Mouse (Mus musculus) 3134 (cell line): ENCODE data around the gene Gm42906.

Experiments
- DNase-seq: peaks from one replicate; pipeline ENCODE4 v3.0.0-alpha.2; 2011; ENCODE audit warnings: low spot score; ENCODE audit not compliant: insufficient read length; ENCODE audit errors: extremely low read depth

Gm42906 gene

DNA sequence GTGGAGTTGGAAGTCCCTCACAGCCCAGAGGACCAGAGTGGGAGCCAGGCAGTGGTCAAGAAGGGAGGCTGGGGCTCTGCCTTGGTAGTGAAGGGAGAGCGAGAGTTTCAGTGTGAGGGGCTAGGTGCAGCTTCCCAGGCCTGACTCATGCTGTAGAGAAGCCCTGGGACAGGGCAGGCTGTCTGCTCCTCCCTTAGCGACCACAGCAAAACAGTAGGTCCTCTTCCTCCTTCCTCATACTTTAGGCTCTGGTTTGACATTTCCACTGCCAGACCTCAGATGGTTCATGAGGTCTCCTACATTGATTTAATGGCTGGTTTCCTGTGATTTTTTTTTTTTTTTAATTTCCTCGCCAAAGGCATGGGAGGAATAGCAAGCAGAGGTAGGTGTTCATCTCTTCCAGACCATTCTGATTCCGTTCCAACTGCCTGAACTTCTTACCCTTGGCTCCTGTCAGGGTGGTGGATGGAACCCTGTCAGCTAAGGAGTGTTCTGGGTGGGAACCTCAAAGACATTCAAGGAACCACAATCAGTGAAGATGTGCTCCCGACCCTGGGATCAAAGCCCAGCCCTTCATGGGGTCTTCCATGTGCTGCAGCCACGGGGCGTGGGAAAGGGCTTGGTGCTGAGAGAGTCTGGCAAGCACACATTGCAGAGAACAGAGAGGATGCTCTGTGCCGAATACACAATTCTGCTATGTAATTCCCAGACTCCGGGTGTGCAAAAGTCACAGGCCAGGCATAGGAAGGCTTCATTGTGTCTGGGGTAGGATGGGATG is 341.3 kb downstream of the Gm42906 start:
- no peak for DNase-seq

DNA sequence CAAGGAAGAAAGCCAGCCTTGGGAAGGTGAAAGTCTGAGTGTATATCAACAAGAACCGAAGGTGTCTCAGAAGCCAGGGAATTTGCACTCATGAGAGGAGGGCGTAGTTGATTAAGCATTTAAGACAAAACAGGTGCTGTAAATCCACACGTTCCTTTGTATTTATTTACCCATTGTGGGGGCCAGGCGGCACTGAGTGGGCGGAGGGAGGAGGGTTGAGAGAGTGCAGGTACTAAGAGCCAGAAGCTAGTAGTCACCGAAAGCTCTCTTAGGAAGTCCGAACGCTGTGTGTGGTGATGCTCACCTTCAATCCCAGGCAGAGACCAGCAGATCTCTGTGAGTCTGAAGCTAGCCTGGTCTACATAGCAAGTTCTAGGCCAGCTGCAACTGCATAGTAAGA is 342.2 kb downstream of the Gm42906 start:
- no peak for DNase-seq

DNA sequence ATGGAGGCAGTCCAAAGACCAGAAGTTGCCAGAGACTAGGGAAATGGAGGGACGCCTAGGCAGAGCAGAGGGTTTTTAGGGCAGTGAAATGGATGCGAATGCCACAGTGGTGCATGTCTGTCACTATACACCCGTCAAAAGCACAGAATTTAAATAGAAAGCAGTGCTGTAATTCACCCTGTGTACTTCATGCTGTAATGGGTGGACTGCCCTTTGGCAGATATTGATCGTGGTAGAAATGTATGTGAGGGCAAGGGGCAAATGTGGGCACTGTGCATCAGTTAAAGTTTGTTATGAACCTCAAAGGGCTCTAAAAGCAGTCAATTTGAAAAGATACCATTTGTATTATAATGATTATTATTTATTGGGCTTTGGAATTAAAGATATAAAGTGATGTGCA is 347.7 kb downstream of the Gm42906 start:
- no peak for DNase-seq

DNA sequence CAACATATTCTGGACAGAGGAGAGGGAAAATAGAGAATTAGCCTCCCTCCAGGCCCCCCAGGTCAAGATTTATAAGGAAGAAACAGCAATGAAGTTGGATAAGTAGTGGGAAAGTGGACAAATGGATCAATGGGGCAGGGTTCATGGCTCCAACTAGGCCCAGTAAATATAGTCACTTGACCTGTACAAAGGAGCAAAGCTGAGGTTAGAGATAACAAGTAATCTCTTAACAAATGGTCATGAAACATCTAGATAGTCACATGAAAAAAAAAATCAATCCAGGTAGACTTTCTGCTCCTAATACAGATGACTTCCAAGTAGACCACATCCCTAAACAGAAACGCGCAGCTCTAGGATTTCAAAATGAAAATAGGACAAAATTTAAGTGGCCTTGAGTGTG is 350.0 kb downstream of the Gm42906 start:
- no peak for DNase-seq

DNA sequence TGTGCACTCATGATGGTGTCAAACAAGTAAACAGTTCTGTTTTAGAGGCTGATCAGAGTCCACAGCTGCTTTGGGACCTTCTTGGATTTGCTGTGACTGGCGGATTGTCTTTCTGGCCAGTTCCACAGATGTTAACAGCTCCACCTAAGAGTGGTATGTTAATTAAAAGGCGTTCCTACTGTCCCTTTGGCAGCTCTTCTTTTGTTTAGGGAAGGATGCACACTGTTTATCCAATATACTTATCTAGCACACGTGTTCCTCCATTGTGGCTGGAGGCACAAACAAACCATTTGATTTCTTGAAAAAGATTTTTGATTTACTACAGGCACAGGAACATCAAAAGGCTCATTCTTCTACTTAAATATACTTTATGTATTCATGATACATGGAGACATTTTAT is 351.0 kb downstream of the Gm42906 start:
- no peak for DNase-seq

DNA sequence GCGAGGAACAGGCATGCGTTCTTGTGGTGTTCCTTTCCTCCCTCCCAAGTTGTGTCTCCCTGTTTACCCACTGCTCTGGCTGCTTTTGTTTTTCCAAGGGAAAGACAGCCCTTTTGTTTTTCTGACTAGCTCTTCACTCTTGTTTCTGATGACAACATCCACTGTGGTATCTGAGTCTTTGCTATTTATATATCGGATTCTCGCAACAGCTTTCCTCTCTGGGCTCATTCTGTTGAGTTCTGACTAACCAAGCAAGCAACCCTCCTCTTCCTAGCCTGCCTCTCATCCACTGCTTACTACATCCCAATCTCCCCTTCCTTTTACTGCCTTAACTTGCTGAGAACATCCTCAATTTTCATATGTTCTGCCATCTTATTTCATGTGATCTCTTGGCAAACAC is 353.7 kb downstream of the Gm42906 start:
- DNase-seq: no peak

DNA sequence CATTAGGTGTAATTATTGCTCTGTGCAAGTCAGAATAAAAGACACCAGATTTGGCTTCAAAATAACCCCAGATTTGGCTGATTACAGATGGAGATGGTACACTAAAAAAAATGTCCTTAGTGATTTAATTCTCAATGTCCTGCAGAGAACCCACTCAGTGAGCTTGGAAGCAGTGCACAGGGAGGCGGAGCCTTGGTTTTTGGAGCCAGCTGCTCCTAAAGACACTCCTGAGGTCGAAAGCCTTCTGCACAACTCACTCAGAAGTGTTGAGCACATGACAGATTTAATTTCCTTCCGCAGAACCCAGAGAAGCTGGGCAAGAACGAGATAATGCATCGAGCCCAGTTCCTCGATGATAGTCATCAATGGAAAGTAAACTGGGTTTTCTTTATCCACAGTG is 356.5 kb downstream of the Gm42906 start:
- DNase-seq: no peak

DNA sequence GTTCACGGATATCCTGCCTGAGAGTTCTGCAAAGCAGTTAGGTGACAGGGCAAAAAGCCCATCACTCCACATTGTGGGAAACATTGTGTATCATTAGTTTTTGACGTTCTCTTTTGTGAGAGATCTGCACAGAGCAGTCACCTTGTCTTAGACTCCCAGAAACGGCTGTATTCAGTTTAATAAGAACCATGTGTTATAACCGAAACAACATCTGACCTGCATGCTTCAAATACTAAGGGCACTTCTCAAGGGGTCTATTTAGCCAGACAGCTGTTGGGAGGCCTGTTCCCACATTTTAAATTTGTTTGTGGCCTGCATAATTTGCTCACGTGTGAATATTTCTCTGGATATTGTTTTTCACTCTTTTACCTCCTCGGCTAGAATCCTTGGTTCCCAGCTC is 357.1 kb downstream of the Gm42906 start:
- no peak for DNase-seq

DNA sequence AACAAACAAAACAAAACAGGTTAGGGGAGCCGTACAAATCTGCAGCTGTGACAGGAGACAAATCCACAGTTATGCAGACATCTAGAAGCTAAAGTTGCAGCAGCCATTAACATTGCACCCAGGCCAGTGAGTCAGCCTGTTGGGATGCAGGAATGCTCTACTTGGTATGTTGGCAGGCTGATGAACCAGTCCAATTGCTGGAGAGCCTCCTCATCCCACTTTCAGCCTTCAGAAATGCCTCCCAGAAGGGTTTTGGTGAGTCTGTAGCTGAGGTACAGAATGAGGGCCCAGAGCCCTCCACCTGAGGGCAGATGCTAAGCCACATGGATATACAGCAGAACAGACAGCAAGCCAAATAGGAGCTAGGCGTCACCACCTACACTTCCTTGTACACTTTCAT is 358.4 kb downstream of the Gm42906 start:
- DNase-seq: peak; percentile 73

DNA sequence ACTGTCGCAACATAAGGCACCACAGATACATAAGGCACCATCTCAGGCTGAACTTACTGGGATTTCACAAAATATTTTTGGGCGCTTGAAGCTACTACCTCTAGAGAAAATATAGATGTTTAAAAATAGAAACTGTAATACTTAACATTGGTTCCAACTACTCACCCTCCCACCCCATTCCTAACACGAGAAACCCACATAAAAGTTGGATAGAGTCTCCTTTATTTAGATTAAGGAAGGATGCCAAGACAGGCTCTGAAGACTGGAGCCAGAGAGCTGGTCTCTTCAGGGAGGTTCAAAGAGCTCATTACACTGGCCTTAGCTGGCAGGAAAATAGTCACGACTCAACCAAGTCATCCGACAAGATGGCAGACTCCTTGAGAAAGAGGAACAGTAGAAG is 361.9 kb downstream of the Gm42906 start:
- DNase-seq: peak; percentile 34

DNA sequence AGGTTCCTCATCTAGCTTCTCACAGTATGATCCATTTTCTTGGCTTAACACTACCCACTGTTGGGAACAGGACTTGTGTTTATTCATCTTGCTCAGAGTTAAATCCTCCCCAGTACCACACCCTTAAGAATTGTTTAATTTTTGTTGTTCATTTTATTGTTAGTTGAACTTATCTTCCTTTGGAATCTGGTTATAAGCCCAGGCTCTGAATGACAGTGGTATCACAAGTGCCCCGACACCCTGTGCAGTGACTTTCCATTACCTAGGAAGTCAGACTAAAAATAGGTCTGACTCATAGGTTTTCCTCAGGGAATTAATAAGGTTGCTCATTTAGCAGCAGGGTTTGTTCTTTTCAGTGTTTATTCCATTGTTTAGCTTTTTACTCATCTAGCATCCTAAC is 362.7 kb downstream of the Gm42906 start:
- DNase-seq: no peak

DNA sequence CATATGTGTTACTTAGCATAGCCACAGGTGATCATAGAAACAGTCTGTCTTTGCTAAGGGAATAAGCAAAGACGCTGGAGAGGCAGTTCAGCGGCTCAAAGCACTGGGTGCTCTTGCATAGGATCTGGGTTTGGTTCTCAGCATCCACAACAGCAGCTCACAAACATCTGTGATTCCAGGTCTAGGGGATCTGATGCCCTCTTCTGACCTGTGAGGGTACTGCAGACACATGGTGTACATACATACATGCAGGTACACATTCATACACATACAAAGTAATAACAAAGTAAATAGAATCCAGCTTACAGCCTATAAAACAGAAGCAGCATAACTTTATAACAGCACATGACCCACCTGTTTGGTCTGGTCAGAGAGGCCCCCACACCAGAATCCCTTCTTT is 366.0 kb downstream of the Gm42906 start:
- DNase-seq: no peak

DNA sequence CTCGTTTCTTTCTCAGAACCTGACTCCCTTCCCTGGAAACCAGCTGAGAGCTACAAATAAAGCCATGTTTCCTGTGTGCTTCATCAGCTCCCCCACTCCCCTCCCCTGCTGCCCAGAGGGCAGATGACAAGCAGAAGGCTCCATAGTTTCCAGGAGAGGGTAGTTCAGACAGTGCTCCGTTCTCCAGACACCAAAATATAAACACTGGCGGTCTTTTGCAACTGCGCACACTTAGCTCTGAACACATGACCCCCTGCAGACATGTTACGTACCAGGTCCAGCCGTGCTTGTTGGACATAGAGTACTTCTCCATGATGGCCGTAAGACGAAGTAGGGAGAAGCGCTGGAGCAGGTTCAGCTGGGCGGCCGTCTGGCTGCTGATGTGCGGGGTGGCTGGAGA is 367.5 kb downstream of the Gm42906 start:
- DNase-seq: no peak

DNA sequence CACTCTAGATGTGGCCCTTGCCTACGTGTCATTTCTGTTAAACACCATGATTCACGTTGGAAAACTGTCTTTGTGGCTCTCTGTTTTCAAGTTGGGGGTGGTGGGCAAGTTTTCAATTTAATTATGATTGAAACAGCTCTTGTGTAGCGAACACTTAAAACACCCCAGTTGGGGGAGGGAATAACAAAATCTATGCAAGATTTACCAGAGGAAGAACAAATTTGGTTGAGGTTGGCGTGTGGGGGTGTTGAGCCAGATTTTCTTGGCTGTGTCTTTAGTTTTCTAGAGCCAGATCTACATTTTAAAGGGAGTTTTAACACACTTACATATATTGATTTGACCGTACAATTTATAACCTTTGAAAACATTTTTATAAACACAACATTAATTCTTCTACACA is 368.2 kb downstream of the Gm42906 start:
- no peak for DNase-seq

DNA sequence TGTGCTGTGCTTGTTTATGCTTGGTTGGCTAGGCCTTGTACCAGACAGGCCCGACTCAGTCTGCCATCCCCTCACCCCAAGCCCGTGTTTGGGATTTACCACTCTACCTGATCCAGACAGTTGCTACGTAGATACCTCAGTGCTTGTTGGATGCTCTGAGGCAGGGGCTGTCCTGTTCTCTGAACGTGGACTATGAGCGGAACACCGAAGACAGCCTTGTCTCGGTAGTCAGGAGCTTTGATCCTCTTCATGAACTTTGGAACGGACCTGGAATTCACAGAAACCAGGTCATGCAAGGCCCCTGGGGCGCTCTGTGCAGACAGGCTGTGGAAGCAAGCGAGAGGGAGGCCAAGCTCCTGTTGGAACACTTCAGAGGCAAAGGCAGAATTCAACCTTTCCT is 368.6 kb downstream of the Gm42906 start:
- no peak for DNase-seq

DNA sequence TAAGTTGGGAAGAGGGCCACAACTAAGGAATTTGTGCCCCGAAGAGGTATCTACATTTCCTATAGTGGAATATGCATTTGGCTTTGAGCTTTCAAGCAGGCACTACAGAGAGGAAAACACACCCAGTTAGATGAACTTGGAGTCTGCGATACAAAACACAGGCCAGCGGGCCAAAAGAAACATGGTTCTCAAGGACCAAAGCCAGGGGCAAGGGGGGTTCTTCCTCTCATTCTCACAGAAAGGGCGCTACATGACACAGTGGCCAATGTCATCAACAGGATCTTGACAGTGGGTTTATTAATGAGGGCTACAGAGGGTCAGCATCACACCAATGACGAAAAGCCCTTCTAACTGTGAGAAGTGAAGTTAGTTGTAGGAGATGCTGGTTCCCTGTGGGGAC is 370.2 kb downstream of the Gm42906 start:
- DNase-seq: no peak

DNA sequence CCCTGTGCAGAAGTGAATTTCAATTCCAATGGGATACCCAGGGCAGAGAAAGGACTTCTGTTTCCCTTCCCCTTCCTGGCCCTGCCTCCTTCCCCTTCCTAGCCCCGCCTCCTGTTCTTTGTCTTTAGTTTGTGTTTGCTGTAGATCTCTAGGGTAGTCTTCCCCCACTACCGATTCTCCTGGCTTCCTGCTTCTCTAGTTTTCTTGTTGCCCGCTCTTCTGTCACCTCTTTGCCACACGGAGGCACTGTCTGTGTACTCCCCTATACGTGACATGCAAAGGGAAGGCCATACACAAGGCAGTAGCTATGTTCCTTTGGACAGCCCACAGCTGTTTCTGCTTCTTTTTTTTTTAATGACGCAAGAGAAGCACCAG is 371.1 kb downstream of the Gm42906 start:
- no peak for DNase-seq

DNA sequence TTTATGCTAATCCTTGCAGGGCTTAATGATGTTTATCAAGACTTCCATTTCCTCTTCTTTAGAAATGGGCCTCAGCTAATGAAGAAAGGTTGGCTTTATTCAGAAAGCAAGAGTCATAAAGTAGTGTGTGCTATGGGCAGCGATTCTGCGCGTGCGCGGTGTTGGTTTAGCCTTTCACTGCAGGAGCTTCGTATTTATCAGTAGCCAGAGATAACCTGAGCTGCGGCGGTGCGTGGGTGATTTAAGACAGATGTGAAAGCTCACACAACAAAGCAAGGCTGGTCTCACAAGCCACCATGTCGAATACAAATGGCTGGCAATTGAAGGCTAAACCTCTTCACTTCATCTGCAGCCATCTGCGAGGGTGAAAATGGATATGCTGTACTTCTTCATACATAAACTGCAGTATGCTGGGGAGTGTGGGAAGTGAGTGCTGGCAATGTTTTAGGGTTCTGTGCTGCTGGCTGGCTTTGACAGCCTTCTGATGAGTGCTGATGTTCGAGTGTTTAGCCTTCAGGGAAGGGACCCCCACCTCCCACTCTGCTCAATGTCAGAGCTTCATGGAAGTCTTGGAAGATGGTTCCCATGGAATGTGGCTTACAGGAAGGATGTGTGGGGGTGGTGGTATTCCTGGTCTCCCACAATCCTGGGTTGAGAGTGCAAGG is 371.6 kb downstream of the Gm42906 start:
- DNase-seq: no peak

DNA sequence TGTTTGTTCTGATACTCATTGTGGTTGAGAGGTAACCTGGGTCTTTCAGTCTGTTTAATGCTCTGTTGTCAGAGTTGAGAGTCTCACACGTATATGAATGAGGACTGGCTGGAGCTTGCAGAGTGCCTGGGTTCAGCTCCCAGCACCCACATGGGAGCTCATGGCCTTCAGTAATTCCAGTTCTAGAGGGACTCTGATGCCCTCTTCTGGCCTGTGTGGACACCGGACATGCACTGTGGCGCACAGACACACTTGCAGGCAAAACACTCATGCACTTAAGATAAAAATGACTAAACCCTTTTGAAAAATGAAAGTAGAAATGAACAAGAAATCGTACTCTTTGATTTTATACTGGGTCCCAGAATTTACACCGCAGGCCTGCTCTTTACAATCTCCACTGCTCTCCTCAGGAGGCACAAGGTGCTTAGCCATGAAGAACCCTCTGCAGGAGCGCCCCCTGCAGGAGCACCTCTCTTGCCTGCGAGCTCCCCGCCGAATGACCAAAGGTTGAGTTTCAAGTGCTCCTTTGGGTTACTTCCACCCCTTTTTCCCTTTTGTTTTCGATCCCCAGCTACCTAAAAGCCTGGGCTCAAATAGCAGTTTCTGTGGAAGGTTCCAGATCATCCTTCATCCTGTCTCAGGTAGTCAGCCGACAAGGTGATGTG is 372.4 kb downstream of the Gm42906 start:
- DNase-seq: no peak

DNA sequence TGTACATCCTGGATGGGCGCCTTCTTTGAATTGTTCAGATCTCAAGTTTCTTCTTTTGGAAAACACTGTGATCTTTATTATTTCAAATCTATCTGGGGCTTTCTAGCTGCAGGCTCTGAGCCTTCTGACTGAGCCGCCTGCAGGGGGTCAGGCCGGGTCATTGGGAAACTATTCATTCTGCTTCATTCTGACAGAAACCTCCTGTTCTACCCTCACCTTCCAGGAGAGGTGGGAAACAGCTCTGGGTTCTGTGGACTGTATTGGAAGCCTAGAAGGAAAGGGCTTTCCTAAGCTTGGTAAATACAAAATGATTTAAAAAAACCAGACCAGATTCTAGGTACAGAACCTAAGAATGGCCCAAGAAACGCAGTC is 373.2 kb downstream of the Gm42906 start:
- DNase-seq: no peak

DNA sequence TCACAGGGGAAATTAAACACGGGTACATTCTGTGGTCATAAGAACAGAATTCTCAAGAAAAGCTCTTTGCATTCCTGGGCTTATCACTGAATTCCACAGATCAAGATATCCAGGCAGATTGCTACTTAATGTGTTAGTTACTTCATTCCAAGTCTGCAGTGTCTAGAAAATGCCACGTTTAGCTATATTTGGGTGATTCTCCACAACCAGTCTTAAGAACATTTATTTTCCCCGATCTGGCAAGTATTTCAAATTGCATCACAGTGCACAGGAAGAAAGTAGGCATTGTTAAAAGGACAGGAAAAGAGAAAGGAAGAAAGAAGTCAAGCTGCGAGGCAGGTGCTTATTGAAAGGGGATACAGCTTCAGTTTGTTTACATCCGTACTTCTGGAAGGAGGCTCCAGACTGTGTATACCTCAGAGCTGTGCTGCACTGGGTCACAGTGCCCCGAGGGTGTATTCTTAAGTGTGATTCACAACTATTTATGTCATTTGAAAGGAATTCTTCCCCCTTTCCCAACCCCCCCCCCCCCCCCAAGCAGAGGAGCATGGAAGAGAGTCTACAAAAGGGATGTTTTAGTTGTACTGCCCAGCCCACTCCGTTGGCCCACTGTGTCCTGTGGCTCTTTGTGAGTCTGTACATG is 373.7 kb downstream of the Gm42906 start:
- DNase-seq: no peak

DNA sequence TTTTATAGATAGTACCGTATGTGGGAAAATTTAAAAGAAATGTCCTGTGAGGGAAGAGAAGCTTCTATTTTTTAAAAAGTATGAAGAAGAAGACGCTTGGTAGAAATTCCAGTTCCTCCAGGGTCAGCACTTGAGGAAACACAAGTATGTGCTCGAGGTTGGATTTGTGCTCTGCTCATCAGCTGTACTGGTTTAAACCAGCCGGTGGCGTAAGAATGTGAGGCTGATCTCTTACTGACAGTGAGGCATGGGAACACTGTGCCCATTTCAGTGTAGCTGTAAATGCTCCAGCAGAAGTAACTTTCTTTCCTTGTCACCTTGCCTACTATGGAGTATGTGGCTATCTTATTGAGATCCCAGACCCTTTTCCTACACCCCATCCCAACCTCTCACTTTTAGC is 374.8 kb downstream of the Gm42906 start:
- no peak for DNase-seq
